Mouse (Mus musculus) kidney, postnatal 25 days (tissue): ENCODE results near the gene C1ra.
A peak's percentile ranks its signal among the peaks of the same experiment; 100 is the strongest.
"Not testable (repeated sequence)": the region's sequence is repeated elsewhere in the genome, so short reads cannot be mapped to it uniquely, and the experiment has no call there.

Experiments
- DNase-seq, 2 experiments: peaks; one replicate each; pipeline ENCODE4 v3.0.0; 2021; ENCODE audit warnings: mixed read lengths in 2 of 2

Gene C1ra

DNA sequence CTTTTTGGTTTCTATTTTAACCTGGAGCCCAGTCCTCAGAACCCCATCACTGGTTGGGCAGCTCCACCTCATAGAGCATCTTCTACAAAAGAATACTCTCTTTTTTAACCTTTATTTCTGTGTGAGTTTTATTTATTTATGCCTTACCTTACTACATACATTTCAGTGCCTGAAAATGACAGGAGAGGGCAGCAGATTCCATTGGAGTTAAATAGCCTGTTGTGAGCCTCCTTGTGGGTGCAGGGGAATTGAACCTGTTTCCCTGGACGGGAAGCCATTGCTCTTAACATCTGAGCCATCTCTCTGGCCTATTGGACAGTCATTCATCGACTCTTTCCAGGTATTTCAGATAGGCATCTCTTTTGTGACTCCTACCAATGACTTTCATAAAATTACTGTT is 33.2 kb downstream of the C1ra start:
- no peak for DNase-seq

DNA sequence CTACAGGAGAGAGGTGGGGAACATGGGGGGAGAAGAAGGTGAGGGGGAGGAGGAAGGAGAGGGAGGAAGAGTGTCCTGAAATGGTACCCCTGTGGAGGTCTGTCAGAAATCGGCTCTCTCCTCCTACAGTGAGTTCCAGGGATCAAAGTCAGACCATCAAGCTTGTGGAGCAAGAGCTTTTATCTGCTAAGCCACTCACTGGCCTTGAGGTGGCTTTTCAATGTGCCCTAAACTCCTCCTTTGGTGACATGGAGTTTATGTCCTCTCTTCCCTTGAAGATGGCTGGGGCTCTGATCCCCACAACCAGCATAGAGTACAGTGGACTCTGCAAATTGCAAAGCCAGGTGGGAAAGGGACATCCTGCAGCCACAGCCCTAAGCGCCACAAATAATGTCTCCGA is 35.8 kb downstream of the C1ra start:
- DNase-seq = not testable (repeated sequence)

DNA sequence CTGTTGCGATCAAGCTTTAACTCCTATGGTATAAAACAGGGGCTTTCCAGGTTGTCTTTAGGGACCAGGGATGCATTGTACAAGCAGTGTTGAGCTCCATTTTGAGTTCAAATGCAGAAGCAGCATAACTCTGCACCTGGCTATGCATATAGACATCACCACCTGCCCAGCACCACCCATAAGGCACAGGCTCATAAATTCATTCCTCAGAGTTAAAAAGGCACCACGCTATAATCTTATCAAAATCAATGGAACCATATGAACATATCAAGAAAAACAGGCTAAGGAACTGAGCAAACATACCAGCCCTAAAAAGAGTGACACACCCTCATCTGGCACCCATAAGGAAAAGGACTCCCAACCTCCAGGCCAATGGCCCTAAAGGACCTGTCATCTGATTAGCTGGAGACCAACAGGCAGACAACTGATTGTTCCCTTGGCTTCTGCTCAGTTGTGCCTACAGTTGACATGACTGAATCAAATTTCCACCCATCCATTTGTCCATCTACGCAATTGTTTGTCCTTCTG is 36.9 kb downstream of the C1ra start:
- DNase-seq = no peak

DNA sequence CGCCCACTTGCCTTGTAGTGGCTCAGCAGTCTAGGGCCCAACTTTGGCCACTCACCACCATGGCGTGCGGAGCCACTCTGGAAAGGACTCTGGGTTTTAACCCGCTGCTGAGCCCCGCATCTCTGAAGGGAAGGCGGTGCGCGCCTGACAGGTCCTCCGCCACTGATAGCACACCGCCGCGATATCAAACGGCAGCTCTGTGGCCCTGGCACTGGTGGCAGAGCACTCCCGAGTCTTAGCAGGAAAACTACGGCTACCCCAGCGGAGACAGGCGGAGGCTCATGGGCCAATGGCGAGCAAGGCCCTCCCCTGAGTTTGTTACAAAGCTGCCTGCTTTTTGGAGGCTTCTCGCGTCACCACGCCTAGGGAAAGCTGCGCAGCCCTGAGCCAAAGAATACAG is 40.6 kb downstream of the C1ra start:
- DNase-seq = no peak

DNA sequence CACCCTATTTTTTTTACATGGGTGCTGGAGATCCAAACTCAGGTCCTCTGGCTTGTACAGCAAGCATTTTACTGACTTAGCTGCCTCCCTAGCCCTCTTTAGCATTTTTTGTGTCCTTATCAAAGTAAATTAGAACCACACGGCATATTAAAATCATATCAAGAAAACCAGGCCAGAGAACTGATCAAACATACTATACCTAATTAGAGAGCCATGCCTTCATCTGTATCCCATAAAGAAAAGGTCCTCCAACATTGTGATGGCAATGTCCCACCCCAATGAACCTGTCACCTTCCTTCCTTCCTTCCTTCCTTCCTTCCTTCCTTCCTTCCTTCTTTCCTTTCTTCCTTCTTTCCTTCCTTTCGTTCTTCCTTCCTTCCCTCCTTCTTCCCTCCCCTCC is 43.8 kb downstream of the C1ra start:
- not testable (repeated sequence) for DNase-seq

DNA sequence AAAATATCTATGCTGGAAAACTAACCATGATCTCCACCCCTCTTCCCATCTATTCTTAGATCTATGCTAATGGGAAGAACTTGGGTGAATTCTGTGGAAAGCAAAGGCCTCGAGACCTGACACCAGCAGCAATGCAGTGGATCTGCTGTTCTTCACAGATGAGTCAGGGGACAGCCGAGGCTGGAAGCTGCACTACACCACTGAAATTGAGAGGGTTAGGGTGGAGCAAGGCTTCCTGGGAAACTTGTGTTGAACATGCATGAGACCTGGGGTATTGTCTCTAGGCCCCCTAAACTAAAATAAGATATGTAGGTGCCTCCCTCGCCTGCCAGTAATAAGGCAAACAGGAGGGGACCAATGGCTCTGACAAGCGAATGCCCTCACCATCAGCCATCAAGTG is 49.0 kb downstream of the C1ra start:
- not testable (repeated sequence) for DNase-seq

DNA sequence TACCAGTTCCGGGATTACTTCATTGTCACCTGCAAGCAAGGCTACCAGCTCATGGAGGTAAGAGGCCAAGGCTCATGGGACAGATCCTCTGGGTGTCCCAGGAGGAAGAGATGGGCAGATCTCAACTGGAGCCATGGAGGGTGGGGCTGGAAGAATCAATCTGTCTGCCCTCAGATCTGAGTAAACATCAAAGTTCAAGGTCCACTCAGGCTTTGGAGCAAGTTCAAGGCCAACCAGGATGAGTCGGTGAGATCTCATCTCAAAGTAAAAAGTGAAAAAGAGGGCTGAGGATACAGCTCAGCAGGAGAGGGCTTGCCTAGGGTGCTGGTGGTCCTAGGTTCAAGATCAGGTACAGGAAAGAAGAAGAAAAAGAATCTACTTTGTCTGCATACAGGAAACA is 49.4 kb downstream of the C1ra start:
- not testable (repeated sequence) for DNase-seq

DNA sequence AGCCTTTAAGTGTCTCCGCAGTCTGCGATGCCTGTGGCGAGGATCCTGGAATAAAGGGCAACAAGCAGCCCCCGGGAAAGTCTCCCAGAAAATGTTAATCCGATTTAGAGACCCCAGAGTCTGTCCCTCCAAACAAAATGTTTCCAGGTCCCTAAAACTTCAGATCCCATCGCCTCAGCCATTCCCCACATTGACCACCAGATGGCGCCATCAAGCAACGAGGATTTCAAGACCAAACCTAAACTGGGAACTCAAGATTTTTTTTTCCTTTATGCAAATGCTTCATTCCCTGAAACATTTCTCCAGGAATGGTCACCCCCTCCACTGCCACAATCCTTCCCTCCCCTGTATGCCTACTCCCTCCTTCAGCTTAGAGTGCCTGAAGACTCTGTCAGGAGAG is 57.8 kb downstream of the C1ra start, which contains the start of gene C1rb:
TSS of gene C1rb (plus strand) at position 269 of the 400 bp plus-strand sequence.
- DNase-seq = peak; percentile 58 to 75
